Comparison of ENCODE assay signal across 8 mouse cellular contexts in genomic region chr2:27887461-27888264, GRCm38 (mm10). TPM values are rescaled to one million over a fixed set of nuclear protein-coding genes. Genes with fewer than 3 reads are reported as not detected.
A peak's percentile ranks its signal among the peaks of the same experiment; 100 is the strongest.
DNase-seq lines count a peak whose midpoint lies in the region; ATAC-seq lines count a peak whose summit lies in the region.

No protein-coding gene starts in this region.

- no peaks in the 10 kb centered on the region for H3K36me3 ChIP-seq in forebrain, embryonic 12.5 days (replicated peaks)
- H3K36me3 ChIP-seq in intestine, embryonic 14.5 days (ENCODE audit: control insufficient read depth, insufficient read depth, low read length), result peaks cover 3% of the 10 kb centered on the region; the same call in 1 of the 2 replicates

- H3K9me3 ChIP-seq in forebrain, embryonic 12.5 days, result no peaks in the 10 kb centered on the region
- no peaks in the 10 kb centered on the region for H3K9me3 ChIP-seq in intestine, embryonic 14.5 days (ENCODE audit: control insufficient read depth, low read length)

- H3K4me1 ChIP-seq in forebrain, embryonic 12.5 days, result peaks cover 45% of the 10 kb centered on the region
- H3K4me1 ChIP-seq in intestine, embryonic 14.5 days (replicated peaks; ENCODE audit: control insufficient read depth, insufficient read depth, low read length), result peaks cover 28% of the 10 kb centered on the region

- 22% methylated on average over 11 of the region's 11 CpGs for WGBS in forebrain, embryonic 12.5 days
- WGBS in intestine, embryonic 14.5 days, result 14% methylated on average over 11 of the region's 11 CpGs

- H3K4me3 ChIP-seq in forebrain, embryonic 12.5 days (replicated peaks), result peak overlapping the region; percentile 54
- peak overlapping the region; percentile 67 for H3K4me3 ChIP-seq in intestine, embryonic 14.5 days (ENCODE audit: low read depth, low read length)

- H3K27ac ChIP-seq in forebrain, embryonic 12.5 days, result no peak overlapping the region
- H3K27ac ChIP-seq in intestine, embryonic 14.5 days (ENCODE audit: low read depth), result peak overlapping the region; percentile 93

- peak; percentile 63 to 64 for DNase-seq in heart, adult 18-20 months
- no peak for DNase-seq in heart, postnatal 36 days
- no peak for DNase-seq in intestine, embryonic 14.5 days (ENCODE audit: low spot score)
- peak; percentile 72 for DNase-seq in lung, postnatal 10 days
- DNase-seq in left cerebral cortex, postnatal 36 days (ENCODE audit: low spot score in 2 of 2), result no peak
- no peak for DNase-seq in left cerebral cortex, adult 8-10 months (ENCODE audit: low spot score in 2 of 2)
- no peak for DNase-seq in frontal cortex, postnatal 25 days (ENCODE audit: low spot score in 2 of 2)

- intact Hi-C loops in heart, postnatal 36 days (cut with DNase I), result loop anchor here (1.0 to 5.0 kb wide), 2 partner anchors 115 to 335 kb away; no protein-coding TSS in a partner anchor
- intact Hi-C loops in left cerebral cortex, postnatal 36 days (cut with DNase I), result loop anchor here (5.0 to 10.0 kb wide), 2 partner anchors 115 to 333 kb away; no protein-coding TSS in a partner anchor

- ATAC-seq in forebrain, embryonic 12.5 days (ENCODE audit: low FRiP score), result no peak
- no peak for ATAC-seq in intestine, embryonic 14.5 days (replicated peaks; ENCODE audit: low FRiP score, low TSS enrichment, low read depth)

- peak overlapping the region; percentile 81 for H3K4me2 ChIP-seq in forebrain, embryonic 12.5 days
- H3K4me2 ChIP-seq in intestine, embryonic 14.5 days (ENCODE audit: low read length), result peak overlapping the region; percentile 58

- peaks cover 50% of the 10 kb centered on the region for H3K27me3 ChIP-seq in forebrain, embryonic 12.5 days
- H3K27me3 ChIP-seq in intestine, embryonic 14.5 days (replicated peaks; ENCODE audit: control insufficient read depth, insufficient read depth, low read length), result no peaks in the 10 kb centered on the region

- H3K9ac ChIP-seq in forebrain, embryonic 12.5 days, result peak overlapping the region; percentile 61; the same call in 1 of the 2 replicates
- peak overlapping the region; percentile 85 for H3K9ac ChIP-seq in intestine, embryonic 14.5 days (ENCODE audit: low read length)

RNA-seq across cellular contexts. Expression of gene Col5a1, which starts 1.4 kb away (rescaled TPM):
- 10 to 100 TPM; 14.8 to 17.9 TPM for total RNA-seq in heart, adult 18-20 months (2021)
- total RNA-seq in heart, postnatal 36 days (2021), result 10 to 100 TPM; 35.8 to 42.4 TPM
- 17.1 and 21.7 TPM in 2 replicates for polyA plus RNA-seq in forebrain, embryonic 12.5 days (2016; fragmentation: Nextera tagmentation; extraction: Ambion mirVana)
- polyA plus RNA-seq in intestine, embryonic 14.5 days (2014; fragmentation: Nextera tagmentation; extraction: Ambion mirVana), result 118 and 124 TPM in 2 replicates
- 1 to 10 TPM; 7.0 to 8.9 TPM for total RNA-seq in left cerebral cortex, postnatal 36 days (2021)
- 1 to 10 TPM; 5.9 to 8.1 (median 7.3) TPM for total RNA-seq in left cerebral cortex, adult 8-10 months (2022)

Comparison
In these comparisons a context has a peak if more than half of its experiments do, and no peak if none do; other contexts are left out.
1. DNase-seq: peak in heart, adult 18-20 months (2 of 2) and lung, postnatal 10 days (single experiment); none in heart, postnatal 36 days (0 of 2), intestine, embryonic 14.5 days (single experiment), left cerebral cortex, postnatal 36 days (0 of 2), left cerebral cortex, adult 8-10 months (0 of 2) and frontal cortex, postnatal 25 days (0 of 2).